Mouse (Mus musculus): Measurements from ENCODE around the gene Lin7a.

Gene Lin7a

GRCm38 (mm10) chr10:107319648-107320047, 48.2 kb downstream of the Lin7a start:
- DNase-seq (ENCODE audit: low spot score in 2 of 2) = no peak

- peak in 1 of 2 experiments; percentile 19 for DNase-seq (ENCODE audit: low spot score in 2 of 2)
Measured at GRCm38 (mm10) chr10:107323865-107324264, 52.4 kb downstream of the Lin7a start.

GRCm38 (mm10) chr10:107325558-107325957, 54.1 kb downstream of the Lin7a start:
- no peak for DNase-seq (ENCODE audit: low spot score in 2 of 2)

- DNase-seq (ENCODE audit: low spot score in 2 of 2) = no peak
Measured at GRCm38 (mm10) chr10:107339524-107339923, 68.0 kb downstream of the Lin7a start.

- DNase-seq (ENCODE audit: low spot score in 2 of 2) = no peak
Measured at GRCm38 (mm10) chr10:107341151-107341550, 69.7 kb downstream of the Lin7a start.

- DNase-seq (ENCODE audit: low spot score in 2 of 2) = no peak
Measured at GRCm38 (mm10) chr10:107344200-107344599, 72.7 kb downstream of the Lin7a start.

- DNase-seq (ENCODE audit: low spot score in 2 of 2) = no peak
Measured at GRCm38 (mm10) chr10:107347842-107348241, 76.4 kb downstream of the Lin7a start.

GRCm38 (mm10) chr10:107351696-107352485, 80.4 kb downstream of the Lin7a start:
- DNase-seq (ENCODE audit: low spot score in 2 of 2) = no peak

GRCm38 (mm10) chr10:107353483-107353882, 82.0 kb downstream of the Lin7a start:
- no peak for DNase-seq (ENCODE audit: low spot score in 2 of 2)

GRCm38 (mm10) chr10:107358443-107359040, 87.1 kb downstream of the Lin7a start:
- no peak for DNase-seq (ENCODE audit: low spot score in 2 of 2)

- DNase-seq (ENCODE audit: low spot score in 2 of 2) = no peak
Measured at GRCm38 (mm10) chr10:107359296-107359695, 87.8 kb downstream of the Lin7a start.

GRCm38 (mm10) chr10:107361546-107361945, 90.1 kb downstream of the Lin7a start:
- no peak for DNase-seq (ENCODE audit: low spot score in 2 of 2)

GRCm38 (mm10) chr10:107362026-107362425, 90.5 kb downstream of the Lin7a start:
- DNase-seq (ENCODE audit: low spot score in 2 of 2) = no peak

- no peak for DNase-seq (ENCODE audit: low spot score in 2 of 2)
Measured at GRCm38 (mm10) chr10:107363049-107363816, 91.7 kb downstream of the Lin7a start.

- DNase-seq (ENCODE audit: low spot score in 2 of 2) = no peak
Measured at GRCm38 (mm10) chr10:107377218-107377617, 105.7 kb downstream of the Lin7a start.

- DNase-seq (ENCODE audit: low spot score in 2 of 2) = no peak
Measured at GRCm38 (mm10) chr10:107381143-107381746, 109.8 kb downstream of the Lin7a start.

- DNase-seq (ENCODE audit: low spot score in 2 of 2) = no peak
Measured at GRCm38 (mm10) chr10:107383825-107384224, 112.3 kb downstream of the Lin7a start.

GRCm38 (mm10) chr10:107389505-107389904, 118.0 kb downstream of the Lin7a start:
- peak; percentile 71 to 79 for DNase-seq (ENCODE audit: low spot score in 2 of 2)

GRCm38 (mm10) chr10:107405347-107405746, 133.9 kb downstream of the Lin7a start:
- DNase-seq (ENCODE audit: low spot score in 2 of 2) = no peak

- DNase-seq (ENCODE audit: low spot score in 2 of 2) = peak; percentile 38 to 44
Measured at GRCm38 (mm10) chr10:107418306-107418705, 146.8 kb downstream of the Lin7a start.

- no peak for DNase-seq (ENCODE audit: low spot score in 2 of 2)
Measured at GRCm38 (mm10) chr10:107436967-107437366, 165.5 kb downstream of the Lin7a start.

GRCm38 (mm10) chr10:107442781-107443180, 171.3 kb downstream of the Lin7a start:
- DNase-seq (ENCODE audit: low spot score in 2 of 2) = peak in 1 of 2 experiments; percentile 39

All from left cerebral cortex, adult 9 months (tissue).